Mouse (Mus musculus) erythroblast, adult 5-6 weeks (primary cell): ENCODE data around the gene Dapk3. TPM values are rescaled to one million over a fixed set of nuclear protein-coding genes. Genes with fewer than 3 reads are reported as not detected.
"Not testable (repeated sequence)": the region's sequence is repeated elsewhere in the genome, so short reads cannot be mapped to it uniquely, and the experiment has no call there.

Source experiments
- ATAC-seq: replicated peaks from 2 replicates; pipeline ENCODE4 v1.8.0; 2016; ENCODE audit warnings: moderate number of reproducible peaks, mild to moderate bottlenecking, moderate TSS enrichment, inconsistent platforms; ENCODE audit not compliant: poor library complexity, low FRiP score, severe bottlenecking
- total RNA-seq, 2 experiments: library from RNA; stranded (forward) in 1 of 2; stranded (reverse) in 1 of 2; fragments of 150-400 nt in 1 of 2; fragments of 200-764, 138-1000 nt in 1 of 2; gene quantifications; 2 replicates each; pipeline versions ENCODE4 v1.2.3 to v1.2.4; 2015 to 2017; ENCODE audit warnings: low replicate concordance in 2 of 2

The Dapk3 gene
- total RNA-seq, 2 experiments from 2014 or later: 7.3 to 10.8 TPM

GRCm38 (mm10) chr10:81176466-81177271, 6.1 kb upstream of the Dapk3 start, which contains the start of gene Eef2:
Eef2 (plus strand) TSS chr10:81176631.
- peak; percentile 67 for ATAC-seq

GRCm38 (mm10) chr10:81177491-81177925, 5.3 kb upstream of the Dapk3 start:
- ATAC-seq: peak; percentile 10; the same call in 1 of the 2 replicates

GRCm38 (mm10) chr10:81177958-81178712, 4.7 kb upstream of the Dapk3 start:
- no peak for ATAC-seq

- ATAC-seq: no peak
Observed at GRCm38 (mm10) chr10:81178927-81179326, 3.9 kb upstream of the Dapk3 start.

GRCm38 (mm10) chr10:81179451-81180342, 3.1 kb upstream of the Dapk3 start:
- no peak for ATAC-seq

GRCm38 (mm10) chr10:81180946-81181345, 1.9 kb upstream of the Dapk3 start:
- ATAC-seq: no peak

GRCm38 (mm10) chr10:81181860-81182259, 945 bp upstream of the Dapk3 start:
- not testable (repeated sequence) for ATAC-seq

GRCm38 (mm10) chr10:81183805-81184204, 1.0 kb downstream of the Dapk3 start, which contains the start of gene 4930442H23Rik:
4930442H23Rik (minus strand) TSS chr10:81183849.
- ATAC-seq: no peak

GRCm38 (mm10) chr10:81184765-81185164, 2.0 kb downstream of the Dapk3 start:
- ATAC-seq: no peak

GRCm38 (mm10) chr10:81187161-81187560, 4.4 kb downstream of the Dapk3 start:
- ATAC-seq: no peak

- no peak for ATAC-seq
Observed at GRCm38 (mm10) chr10:81189821-81190220, 7.0 kb downstream of the Dapk3 start.

- peak; percentile 20 for ATAC-seq
Observed at GRCm38 (mm10) chr10:81190236-81190911, 7.6 kb downstream of the Dapk3 start.

- peak; percentile 42 for ATAC-seq
Observed at GRCm38 (mm10) chr10:81190912-81191321, 8.1 kb downstream of the Dapk3 start.

GRCm38 (mm10) chr10:81191342-81191982, 8.7 kb downstream of the Dapk3 start:
- no peak for ATAC-seq

- no peak for ATAC-seq
Observed at GRCm38 (mm10) chr10:81192270-81192967, 9.6 kb downstream of the Dapk3 start.

GRCm38 (mm10) chr10:81192968-81193501, 10.2 kb downstream of the Dapk3 start:
- no peak for ATAC-seq

GRCm38 (mm10) chr10:81193991-81194774, 11.4 kb downstream of the Dapk3 start:
- ATAC-seq: no peak
